Mouse (Mus musculus) olfactory bulb, adult 2 months (tissue): ENCODE measurements around the gene Sugt1.

Experiments used
- CTCF ChIP-seq: fragments of 200-500 bp; IDR thresholded peaks from 2 replicates; pipeline ENCODE4 v1.5.1; 2012; ENCODE audit warnings: low read depth, mild to moderate bottlenecking, low read length, moderate library complexity; ENCODE audit not compliant: insufficient read depth
- POLR2A ChIP-seq: fragments of 200-500 bp; IDR thresholded peaks from 2 replicates; pipeline ENCODE4 v1.6.1; 2012; ENCODE audit warnings: mild to moderate bottlenecking, low read depth, low read length, moderate library complexity; ENCODE audit not compliant: insufficient read depth

DNA sequence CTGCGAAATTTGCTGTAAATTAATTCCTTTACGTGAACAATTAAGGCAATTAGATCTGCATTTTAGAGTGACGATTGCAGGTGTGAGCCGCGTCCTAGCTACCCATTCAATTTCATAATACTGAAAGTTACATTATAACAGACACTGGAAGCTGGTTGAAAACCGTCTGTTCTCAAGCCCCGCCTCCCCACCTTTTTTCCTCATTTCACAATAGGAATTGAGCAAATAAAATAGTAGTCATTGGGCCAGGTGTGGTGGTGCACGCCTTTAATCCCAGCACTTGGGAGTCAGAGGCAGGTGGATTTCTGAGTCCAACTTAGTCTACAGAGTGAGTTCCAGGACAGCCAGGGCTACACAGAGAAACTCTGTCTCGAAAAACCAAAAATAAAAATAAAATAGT lies 54.6 kb downstream of the Sugt1 start:
- no peak for TF ChIP-seq CTCF
- no peak for TF ChIP-seq POLR2A
